Mouse (Mus musculus) heart, adult 2 months (tissue): Measurements from ENCODE around the gene Scfd2.

Experiments
- CTCF ChIP-seq: fragments of 200-600 bp; IDR thresholded peaks from 2 replicates; pipeline ENCODE4 v1.8.1; 2022; ENCODE audit warnings: antibody characterized with exemption, mild to moderate bottlenecking, moderate library complexity
- POLR2A ChIP-seq: fragments of 200-500 bp; IDR thresholded peaks from 2 replicates; pipeline ENCODE4 v1.6.1; 2011; ENCODE audit warnings: mild to moderate bottlenecking, low read depth, low read length, control low read depth; ENCODE audit not compliant: insufficient read depth

DNA sequence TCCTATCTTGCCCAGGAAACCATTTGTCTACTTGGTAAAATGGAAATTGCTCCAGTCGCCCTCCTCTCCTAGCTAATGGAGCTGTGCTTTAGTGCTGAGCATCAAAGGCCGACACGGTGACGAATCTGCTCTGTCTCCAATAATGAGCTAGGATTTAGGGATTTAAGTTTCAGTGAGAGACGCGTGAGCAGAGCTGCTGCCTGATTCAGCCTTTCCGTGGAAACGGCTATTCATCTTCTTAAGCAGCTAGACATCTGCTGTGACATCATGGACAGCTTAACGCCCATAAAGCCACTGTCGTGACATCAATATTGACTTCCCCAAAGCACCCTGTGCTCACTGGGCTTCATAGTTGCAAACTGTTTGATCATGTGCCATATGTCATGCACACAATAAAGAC is 351.3 kb downstream of the Scfd2 start:
- TF ChIP-seq CTCF (no peak), POLR2A (no peak)
